Mouse (Mus musculus) mature B cell (primary cell): ENCODE data around the gene Olfr1195.
"Not testable (repeated sequence)": the region's sequence is repeated elsewhere in the genome, so short reads cannot be mapped to it uniquely, and the experiment has no call there.

ENCODE experiments used
- in situ Hi-C: fragments of 300-500 bp; cut with MboI; formaldehyde crosslinking; loops from 2 replicates; pipeline ENCODE4 v1.14.3; 2019

Olfr1195 gene

GRCm38 (mm10) chr2:88689087-88689486 is at the start of gene Olfr1195:
Olfr1195 (minus strand) TSS chr2:88689187.
- in situ Hi-C loops = no loop called here

GRCm38 (mm10) chr2:88732266-88732665 is 43.3 kb upstream of the Olfr1195 start, which contains the start of gene Olfr1197:
Olfr1197 (minus strand) TSS chr2:88732366.
- in situ Hi-C loops = no loop called here

GRCm38 (mm10) chr2:88704497-88704896 is 15.5 kb upstream of the Olfr1195 start, which contains the start of gene Olfr1196:
Olfr1196 (minus strand) TSS chr2:88704597.
- in situ Hi-C loops = no loop called here

- in situ Hi-C loops = not testable (repeated sequence)
Observed at GRCm38 (mm10) chr2:88675328-88675727, 13.7 kb downstream of the Olfr1195 start, which contains the start of gene Olfr1193. Olfr1193 (plus strand) TSS chr2:88675628.

- in situ Hi-C loops = no loop called here
Observed at GRCm38 (mm10) chr2:88648209-88648608, 40.8 kb downstream of the Olfr1195 start, which contains the start of gene Olfr1192-ps1. Olfr1192-ps1 (plus strand) TSS chr2:88648509.

DNA sequence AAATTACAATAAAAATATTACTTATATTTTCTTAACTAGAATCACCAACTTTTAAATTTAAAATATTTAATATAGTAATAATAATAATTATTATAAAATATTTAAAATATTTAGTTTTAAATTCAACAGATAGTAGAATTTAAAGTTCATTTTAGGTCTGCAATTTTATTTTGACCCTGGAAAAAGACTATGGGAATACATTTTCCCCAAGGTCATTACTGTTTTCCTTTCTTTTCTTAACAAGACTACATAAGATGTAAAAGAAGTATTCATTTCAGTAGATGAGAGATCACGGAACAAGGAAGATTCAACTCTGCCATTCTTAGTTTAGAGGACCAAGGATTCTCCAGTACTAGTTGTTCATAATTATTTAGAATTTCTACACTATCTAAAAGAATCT is 48.7 kb downstream of the Olfr1195 start, which contains the start of gene Olfr1191-ps1:
Gene Olfr1191-ps1, plus strand, starts transcription at position 301 of the 400 bp plus-strand sequence.
- in situ Hi-C loops = not testable (repeated sequence)
